Mouse (Mus musculus) layer of hippocampus, postnatal 10 days (tissue): ENCODE measurements around the gene Gm21969. TPM values are rescaled to one million over a fixed set of nuclear protein-coding genes. Genes with fewer than 3 reads are reported as not detected.

Experiments
- DNase-seq, 2 experiments: peaks; one replicate each; pipeline ENCODE4 v3.0.0; 2021; ENCODE audit warnings: low spot score in 2 of 2
- total RNA-seq, 2 experiments: library from RNA; stranded (reverse); gene quantifications; 2 replicates each; pipeline ENCODE4 v1.2.3; 2021

The Gm21969 gene
- total RNA-seq, 2 experiments from 2014 or later = not detected

DNA sequence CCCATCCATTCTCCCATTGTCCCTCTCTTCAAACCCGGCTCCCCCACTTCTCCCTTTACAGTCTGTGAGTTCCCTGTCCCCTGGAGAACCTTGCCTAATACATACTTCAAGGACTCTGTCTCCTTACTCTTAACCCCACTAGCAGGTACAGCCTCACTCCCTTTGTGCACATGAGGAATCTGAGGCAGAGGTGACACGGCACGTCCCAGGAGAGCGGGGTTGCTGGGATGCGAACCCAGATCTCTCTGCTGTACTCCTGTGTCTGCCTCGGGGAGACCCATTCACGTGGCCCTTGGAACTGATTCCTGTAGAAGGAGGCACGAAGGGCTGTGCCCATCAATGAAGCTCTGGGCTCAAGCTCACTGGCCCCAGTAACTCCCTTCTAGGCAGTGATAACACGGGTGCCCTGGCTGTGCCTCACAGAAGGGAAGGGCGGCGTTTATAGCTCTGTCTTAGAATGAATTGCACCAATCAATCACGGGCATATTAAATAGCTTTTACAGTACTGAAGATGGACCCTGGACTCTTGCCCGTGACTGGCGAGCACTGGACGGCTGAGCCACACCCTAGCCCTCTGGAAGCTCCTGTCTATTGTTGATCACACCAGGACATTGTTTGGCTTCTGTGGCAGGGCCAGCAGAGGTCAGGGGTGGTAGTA lies 47.2 kb downstream of the Gm21969 start:
- DNase-seq = no peak

DNA sequence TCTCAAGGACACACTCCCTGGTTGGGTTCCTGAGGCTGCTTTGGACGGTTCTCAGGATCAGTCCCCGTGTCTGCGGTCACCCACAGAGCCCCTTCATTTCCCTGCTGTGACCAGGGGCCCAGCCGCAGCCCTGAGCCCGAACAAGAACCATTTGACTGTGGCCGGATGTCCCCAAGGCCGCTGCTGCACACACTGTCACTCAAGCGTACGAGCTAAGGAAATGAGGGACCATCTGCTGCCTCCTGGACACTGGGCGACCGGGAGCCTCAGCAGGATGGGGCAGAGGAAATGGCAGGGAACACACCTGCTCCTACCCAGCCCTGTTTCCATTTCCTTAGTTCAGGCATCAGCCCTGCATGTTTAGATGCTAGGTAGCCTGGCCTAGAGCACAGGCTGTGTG lies 47.9 kb downstream of the Gm21969 start:
- no peak for DNase-seq

DNA sequence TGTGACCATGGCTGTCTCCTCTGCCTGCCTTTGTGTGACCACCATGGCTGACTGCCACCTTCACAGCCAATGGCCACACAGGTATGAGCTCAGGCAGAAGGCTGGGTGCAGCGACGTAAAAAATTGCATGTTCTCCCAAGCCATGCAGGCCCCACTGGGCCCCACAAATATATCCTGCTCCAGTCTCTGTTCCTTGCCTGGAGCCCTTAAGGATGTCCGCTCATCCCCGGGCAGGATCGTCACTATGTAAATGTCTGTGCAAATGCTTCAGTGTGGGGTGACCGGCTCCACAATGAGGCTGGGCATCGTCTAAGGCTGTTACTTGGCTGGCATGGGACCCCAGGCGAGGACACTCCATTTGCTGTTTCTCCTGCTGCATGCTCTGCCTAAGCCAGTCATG lies 50.3 kb downstream of the Gm21969 start, which contains the start of gene Tas1r2:
Tas1r2 (plus strand) TSS at position 301 of the 400 bp plus-strand sequence.
- no peak for DNase-seq

DNA sequence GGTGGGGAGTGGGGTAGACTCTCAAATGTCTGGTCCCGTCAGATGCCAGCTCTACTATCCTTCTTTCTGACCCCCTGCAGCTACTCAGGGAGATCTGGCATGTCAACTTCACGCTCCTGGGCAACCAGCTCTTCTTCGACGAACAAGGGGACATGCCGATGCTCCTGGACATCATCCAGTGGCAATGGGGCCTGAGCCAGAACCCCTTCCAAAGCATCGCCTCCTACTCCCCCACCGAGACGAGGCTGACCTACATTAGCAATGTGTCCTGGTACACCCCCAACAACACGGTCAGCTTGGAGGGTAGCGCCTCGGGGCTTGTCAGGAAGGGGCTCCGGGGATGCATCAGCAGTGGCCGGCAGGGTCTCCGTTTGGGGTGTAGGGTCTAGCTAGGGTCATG lies 58.9 kb downstream of the Gm21969 start:
- peak in 1 of 2 experiments; percentile 29 for DNase-seq

DNA sequence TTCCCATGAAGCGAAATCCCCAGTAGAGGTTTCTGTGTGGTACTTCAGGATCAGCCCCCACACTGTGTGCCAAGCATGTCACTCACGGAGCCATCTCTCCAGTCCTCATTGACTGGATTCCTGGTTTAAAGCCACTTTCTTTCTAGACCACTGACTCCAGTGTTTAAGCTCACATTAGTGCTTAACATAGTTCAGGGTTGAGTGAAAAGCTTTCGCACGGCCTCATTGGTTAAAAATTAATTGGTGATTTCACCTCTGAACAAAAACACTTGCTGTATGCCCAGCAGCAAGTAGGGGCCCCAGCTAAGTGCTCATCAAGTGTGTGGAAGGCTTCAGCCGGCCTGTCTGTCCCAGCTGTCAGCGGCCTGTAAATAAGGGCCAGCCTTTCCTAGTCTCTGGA lies 64.6 kb downstream of the Gm21969 start:
- DNase-seq = no peak

DNA sequence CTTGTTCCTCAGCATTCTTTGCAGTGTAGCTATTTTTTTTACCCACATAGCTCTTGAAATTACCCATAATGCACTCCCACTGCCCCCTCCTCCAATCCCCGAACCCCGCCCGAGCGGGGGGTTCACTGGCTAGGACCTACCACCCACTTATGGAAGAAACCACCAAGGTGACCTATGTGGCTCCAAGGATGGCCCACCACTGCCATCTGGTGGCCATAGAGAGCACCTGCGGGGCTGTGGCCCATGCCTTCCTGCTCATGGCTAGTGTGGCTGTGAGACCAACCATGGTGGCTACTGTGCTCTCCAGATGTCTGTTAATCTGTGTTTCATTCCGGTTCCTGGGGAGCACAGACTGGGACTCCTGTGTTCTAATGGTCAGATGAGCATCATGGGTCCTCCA lies 66.9 kb downstream of the Gm21969 start:
- peak; percentile 49 to 66 for DNase-seq

DNA sequence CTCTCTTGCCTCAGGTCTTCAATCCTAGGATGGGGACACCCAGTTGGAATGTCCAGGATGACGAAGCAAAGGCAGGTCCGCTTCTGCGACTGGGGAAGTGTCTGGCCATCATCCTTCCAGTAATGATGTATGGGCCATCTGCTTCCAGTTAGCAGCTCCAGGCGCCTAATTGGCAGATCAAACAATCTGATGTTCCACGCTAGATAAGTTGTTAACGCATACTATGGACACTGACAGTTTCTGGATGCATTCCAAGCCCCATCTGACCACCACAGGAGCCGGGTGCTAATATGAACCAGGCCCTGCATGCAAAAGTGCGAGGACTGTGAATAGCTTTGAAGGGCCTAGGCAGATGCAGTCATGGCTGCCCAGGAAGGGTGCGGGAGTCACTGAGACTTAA lies 72.7 kb downstream of the Gm21969 start:
- no peak for DNase-seq

DNA sequence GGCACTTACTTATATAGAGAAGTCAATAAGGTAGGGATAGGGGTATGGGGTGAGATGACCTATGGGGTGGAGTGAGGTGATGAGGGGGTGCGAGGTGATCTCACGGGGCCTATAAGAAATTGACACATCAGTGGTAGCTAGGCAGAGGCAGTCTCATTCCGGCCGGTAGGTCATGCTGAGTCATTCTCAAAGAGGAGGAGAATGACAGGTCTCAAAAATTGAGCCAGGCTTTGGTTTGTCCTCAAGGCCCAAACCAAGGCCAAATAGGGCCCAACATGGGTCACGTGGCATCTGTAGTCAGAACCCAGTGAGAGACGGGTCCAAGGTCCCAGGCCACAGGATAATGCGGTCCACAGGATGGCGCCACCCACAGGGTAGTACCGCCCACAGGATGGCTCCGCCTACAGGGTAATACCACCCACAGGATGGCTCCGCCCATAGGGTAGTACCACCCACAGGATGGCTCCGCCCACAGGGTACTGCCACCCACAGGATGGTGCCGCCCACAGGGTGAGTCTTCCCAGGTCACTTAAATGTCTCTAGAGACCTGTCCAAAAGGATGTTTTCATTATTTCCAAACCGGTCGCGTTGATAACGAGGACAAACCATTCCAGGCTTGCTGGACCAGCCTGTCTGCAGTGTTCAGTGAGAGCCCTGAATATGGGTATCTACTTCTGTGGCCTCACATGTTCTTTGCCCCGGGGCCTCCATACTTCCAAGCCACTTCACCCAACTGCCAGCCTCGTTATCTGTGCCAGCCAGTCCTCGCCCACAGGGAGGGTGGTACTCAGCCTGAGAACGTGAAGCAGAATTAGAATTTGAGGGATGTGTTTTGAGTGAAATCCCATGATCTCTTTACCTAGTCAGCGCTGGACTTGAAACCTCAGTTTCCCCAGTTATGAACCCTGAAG lies 81.0 kb downstream of the Gm21969 start:
- DNase-seq = no peak

DNA sequence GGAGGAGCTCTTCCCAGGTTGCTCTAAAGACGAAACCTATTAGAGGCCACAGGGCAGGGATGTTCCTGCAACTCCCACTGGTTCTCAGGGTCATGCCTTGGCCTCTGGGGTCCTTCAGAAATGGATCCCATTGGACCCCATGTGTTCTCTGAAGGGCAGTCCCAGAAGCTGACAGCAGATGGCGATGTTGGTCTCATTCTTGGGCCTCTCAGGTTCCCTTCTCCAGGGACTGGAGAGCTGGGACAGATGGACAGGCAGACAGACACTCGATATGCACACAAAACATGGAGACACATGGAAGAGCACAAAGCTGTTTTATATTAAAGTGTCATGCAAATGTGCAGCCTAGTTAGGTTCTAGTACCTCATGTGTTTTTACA lies 81.6 kb downstream of the Gm21969 start:
- peak; percentile 84 to 85 for DNase-seq

DNA sequence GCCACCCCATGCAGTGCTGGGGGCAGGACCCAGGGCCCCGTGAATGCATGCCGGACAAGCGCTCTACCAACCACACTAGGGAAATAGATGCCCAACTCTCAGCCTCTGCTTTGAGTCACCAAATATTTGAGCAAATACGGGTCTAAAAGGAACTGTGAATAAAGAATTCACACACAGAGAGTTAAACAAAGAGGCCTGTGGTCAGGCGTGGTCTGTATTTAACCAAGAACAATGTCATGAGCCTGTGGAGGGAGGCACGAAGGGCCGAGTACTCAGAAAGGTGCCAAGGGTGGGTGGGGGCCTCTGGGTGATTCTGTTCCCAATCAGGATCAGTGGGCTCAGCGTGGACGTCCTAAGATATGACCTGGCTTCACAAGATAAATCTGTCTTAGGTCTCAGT lies 85.1 kb downstream of the Gm21969 start:
- no peak for DNase-seq

DNA sequence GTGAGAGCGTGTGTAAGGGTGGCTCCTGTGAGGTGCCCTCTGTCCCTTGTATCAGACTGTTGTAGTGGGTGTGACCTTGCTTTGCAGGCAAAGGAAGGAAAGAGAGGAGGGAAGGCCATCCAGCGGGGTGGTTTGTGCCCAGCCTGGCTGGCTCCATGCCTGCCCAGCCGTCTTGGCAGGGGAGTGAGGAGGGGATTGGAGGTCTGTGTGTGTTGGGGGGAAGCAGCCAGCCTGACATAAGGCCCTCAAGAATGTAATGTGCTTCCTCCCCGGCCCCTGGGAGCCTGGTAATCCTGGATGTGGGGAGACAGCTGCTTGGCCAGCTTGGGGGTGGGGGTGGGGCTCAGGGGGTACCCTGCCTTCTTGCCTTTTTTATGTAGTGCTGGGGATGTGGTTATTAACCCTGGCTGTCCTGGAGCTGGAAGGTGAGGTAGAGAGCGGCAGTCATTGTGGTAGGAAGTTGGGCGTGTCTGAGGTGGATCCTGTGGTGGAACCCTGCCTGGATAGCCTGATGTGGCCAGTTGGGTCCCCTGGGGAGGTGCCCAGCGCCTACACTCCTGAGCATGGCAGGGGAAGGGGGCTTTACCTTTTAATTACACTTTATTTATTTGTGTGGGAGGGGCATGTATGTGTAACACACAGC lies 86.8 kb downstream of the Gm21969 start:
- DNase-seq = no peak

DNA sequence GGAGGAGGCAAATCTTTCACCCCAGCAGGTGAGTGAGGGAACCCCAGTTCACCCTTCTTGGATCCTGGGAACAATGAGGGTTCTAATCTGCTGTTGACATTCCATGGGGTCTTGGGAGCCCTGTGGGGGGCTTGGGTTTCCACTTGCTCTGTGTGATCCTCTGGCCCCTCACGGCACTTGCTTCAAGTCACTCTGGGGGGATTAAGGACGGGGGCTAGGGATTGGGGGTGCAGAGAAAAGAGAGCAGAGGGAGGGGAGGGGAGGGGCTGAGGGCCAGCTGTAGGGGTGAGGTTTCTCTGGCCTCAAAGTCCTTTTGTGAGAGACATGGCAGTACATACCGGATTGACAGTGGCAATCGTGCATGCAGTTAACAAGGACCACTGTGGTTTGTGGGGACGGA lies 90.3 kb downstream of the Gm21969 start:
- DNase-seq = no peak

DNA sequence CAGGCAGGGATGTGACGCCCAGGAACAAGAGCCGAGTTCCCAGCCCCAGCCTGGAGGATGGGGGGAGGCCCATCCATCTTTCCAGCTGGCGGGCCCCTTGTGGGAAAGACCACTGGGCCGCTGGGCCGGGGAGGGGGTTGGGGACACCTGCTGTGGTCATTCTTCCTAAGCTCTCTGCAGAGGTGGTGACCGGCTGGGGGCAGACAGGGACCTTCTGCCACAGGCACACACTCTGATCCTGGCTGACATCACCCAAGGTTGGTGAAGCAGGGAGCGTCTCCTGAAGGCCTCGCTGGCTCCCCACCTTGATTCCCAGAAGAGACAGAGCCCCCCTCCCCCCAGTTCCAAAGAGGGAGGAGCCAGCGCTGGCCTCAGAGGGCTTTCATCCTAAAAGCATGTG lies 94.8 kb downstream of the Gm21969 start:
- no peak for DNase-seq

DNA sequence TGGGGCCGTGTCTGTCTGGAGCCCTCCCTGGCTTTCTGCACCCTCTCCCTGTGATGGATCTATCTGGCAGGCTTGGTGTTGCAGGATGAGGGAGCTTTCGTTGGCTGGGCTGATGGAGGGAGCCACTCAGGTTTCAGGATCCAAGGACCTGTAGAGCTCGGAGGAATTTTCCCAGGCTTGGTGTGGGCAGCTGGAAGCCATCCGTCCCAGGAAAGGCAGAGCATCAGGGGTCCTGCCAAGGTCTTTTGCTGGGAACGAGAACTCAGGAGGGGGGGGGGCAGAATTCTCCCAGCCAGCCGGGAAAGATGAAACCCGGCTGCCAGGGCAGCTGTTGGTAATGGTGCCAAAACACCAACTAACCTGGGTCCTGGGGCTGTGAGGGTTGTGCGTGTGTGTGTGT lies 95.6 kb downstream of the Gm21969 start:
- DNase-seq = no peak

DNA sequence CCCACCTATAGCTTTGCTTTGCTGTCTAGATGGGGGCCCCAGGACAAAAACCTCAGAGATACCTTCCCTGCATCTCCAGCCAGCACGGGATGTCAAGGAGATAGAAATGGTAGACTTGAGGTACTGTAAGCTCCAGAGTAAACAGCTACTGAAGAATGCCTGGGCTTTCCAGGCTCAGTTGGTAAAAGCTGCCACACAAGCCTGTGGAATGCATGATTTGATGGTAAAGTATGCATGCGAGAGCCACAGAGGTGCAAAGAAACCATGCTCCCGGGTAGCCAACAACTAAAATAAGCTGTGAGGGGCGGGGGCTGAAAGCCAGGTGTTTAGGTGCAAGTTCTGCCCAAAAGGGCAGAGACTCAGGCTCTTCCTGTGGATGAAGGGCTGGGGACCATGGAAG lies 99.9 kb downstream of the Gm21969 start:
- no peak for DNase-seq

DNA sequence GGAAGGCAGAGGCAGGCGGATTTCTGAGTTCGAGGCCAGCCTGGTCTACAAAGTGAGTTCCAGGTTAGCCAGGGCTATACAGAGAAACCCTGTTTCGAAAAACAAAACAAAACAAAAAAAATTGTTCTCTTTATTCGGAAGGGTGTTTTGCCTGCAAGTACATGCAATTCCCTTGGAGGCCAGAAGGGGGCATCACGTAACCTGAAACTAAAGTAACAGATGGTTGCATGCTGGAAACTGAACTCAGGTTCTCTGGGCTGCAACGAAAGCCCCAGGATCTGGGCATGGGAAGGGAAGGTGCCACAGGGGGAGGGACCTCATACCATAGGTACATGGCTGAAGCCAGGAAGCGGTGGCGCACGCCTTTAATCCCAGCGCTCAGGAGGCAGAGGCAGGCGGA lies 100.5 kb downstream of the Gm21969 start:
- no peak for DNase-seq

DNA sequence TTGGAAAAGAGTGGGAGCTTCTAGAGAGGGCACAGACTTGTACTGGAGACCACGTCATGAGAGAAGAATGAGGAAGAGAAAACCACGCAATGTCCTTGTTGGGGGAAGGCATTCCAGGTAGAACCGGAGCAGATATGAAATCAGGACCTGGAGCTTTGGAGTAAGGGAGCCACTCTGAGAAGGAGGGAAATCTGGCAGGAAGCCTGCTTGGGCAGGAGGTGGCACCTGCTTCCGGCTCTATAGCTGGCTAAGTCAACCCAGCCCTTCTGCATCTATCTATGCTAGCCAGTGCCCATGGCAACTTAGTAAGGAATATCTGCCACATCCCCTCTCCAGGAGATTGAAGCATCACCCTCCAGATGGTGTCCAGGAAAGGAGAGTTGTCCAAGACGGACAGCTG lies 103.0 kb downstream of the Gm21969 start:
- no peak for DNase-seq

DNA sequence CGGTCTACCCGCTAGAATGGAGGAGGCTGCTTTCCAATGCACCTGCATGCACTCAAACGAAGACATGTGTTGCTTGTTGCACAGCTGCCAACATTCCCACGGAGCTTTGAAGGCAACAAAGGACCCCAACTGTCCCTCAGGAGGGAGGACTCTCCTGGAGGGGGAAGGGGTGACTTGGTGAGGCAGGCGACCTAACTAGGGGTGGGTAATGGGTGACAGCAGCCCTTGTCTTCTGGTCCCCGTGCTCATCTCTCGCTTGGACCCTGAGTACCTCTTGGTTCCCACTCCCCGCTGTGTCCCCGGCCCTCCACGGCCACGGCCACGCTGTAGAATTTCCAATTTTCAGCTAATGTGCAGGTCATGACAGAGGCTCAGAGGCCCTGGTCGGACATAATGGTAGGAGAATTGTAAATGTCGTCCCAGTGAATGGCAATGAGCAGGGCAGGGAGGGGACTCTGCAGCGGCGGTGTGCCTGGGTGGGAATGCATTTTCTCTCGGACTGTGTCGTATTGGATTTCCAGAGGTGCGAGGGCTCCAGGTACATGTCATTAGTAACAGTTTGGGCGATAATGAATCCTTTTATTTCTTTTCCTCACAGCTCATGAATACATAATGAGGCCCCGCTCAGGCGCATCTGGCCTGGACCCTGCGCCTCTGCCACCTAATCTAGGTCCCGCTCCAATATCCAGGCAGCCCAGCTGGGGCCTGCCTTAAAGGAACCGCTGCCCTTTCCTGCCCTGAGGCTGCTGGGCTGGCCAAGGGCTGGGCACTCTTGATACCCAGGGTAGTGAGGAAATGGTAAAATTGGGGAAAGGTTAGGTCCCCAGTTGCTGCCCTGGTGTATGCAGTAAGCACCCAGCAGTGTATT lies 107.7 kb downstream of the Gm21969 start:
- no peak for DNase-seq
